Mouse (Mus musculus): ENCODE data around the gene Cd33. TPM values are rescaled to one million over a fixed set of nuclear protein-coding genes. Genes with fewer than 3 reads are reported as not detected.

Gene Cd33
- polyA plus RNA-seq, 1 experiment from 2014 or later: 0.87 TPM

GRCm38 (mm10) chr7:43490182-43490584 lies 54.0 kb downstream of the Cd33 start:
- H3K36me3 ChIP-seq (ENCODE audit: control insufficient read depth, insufficient read depth, low read length): no peaks in the 10 kb centered on the region
- ATAC-seq (ENCODE audit: low read depth): peak; percentile 89
- no peaks in the 10 kb centered on the region for H3K27me3 ChIP-seq (ENCODE audit: control insufficient read depth, insufficient read depth, low read length)
- H3K4me2 ChIP-seq (ENCODE audit: low read depth, low read length): peak overlapping the region; percentile 66
- peaks cover 6% of the 10 kb centered on the region; the same call in 1 of the 2 replicates for H3K4me1 ChIP-seq (ENCODE audit: control insufficient read depth, insufficient read depth, low read length)
- H3K4me3 ChIP-seq (ENCODE audit: low read depth, low read length): peak overlapping the region; percentile 59
- H3K27ac ChIP-seq (ENCODE audit: low read depth, low read length): peak overlapping the region; percentile 85
- H3K9ac ChIP-seq (replicated peaks; ENCODE audit: low read depth, low read length): peak overlapping the region; percentile 95
- 1% methylated on average over 9 of the region's 13 CpGs for WGBS
- H3K9me3 ChIP-seq (ENCODE audit: control insufficient read depth, low read length): no peaks in the 10 kb centered on the region

- Histone ChIP-seq H3K9me3 (ENCODE audit: control insufficient read depth, low read length) (no peaks in the 10 kb centered on the region), H3K27me3 (ENCODE audit: control insufficient read depth, insufficient read depth, low read length) (no peaks in the 10 kb centered on the region), H3K4me1 (ENCODE audit: control insufficient read depth, insufficient read depth, low read length) (peaks cover 6% of the 10 kb centered on the region; the same call in 1 of the 2 replicates), H3K36me3 (ENCODE audit: control insufficient read depth, insufficient read depth, low read length) (no peaks in the 10 kb centered on the region), H3K27ac (ENCODE audit: low read depth, low read length) (peak within 1 kb of the TSS; percentile 85), H3K4me2 (ENCODE audit: low read depth, low read length) (peak within 1 kb of the TSS; percentile 66), H3K4me3 (ENCODE audit: low read depth, low read length) (peak within 1 kb of the TSS; percentile 59), H3K9ac (replicated peaks; ENCODE audit: low read depth, low read length) (peak within 1 kb of the TSS; percentile 95)
- peak; percentile 70 for ATAC-seq (ENCODE audit: low read depth)
- WGBS: 2% methylated on average over 13 of the region's 41 CpGs
Measured at GRCm38 (mm10) chr7:43489631-43490125, 54.5 kb downstream of the Cd33 start, which contains the start of gene Iglon5. Gene Iglon5, minus strand, starts transcription at chr7:43490075.

- Histone ChIP-seq H3K4me3 (ENCODE audit: low read depth, low read length) (peak overlapping the region; percentile 59), H3K4me2 (ENCODE audit: low read depth, low read length) (peak overlapping the region; percentile 66), H3K9ac (replicated peaks; ENCODE audit: low read depth, low read length) (no peak overlapping the region; the same call in 1 of the 2 replicates), H3K27me3 (ENCODE audit: control insufficient read depth, insufficient read depth, low read length) (no peaks in the 10 kb centered on the region), H3K4me1 (ENCODE audit: control insufficient read depth, insufficient read depth, low read length) (peaks cover 6% of the 10 kb centered on the region; the same call in 1 of the 2 replicates), H3K36me3 (ENCODE audit: control insufficient read depth, insufficient read depth, low read length) (no peaks in the 10 kb centered on the region), H3K27ac (ENCODE audit: low read depth, low read length) (peak overlapping the region; percentile 45; the same call in 1 of the 2 replicates), H3K9me3 (ENCODE audit: control insufficient read depth, low read length) (no peaks in the 10 kb centered on the region)
- 48% methylated on average over 5 of the region's 5 CpGs for WGBS
- ATAC-seq (ENCODE audit: low read depth): peak; percentile 10; the same call in 1 of the 2 replicates
Measured at GRCm38 (mm10) chr7:43488646-43489045, 55.6 kb downstream of the Cd33 start.

- no peak overlapping the region for H3K27ac ChIP-seq (ENCODE audit: low read depth, low read length)
- no peaks in the 10 kb centered on the region for H3K9me3 ChIP-seq (ENCODE audit: control insufficient read depth, low read length)
- no peak for ATAC-seq (ENCODE audit: low read depth)
- H3K27me3 ChIP-seq (ENCODE audit: control insufficient read depth, insufficient read depth, low read length): peaks cover 7% of the 10 kb centered on the region; the same call in 1 of the 2 replicates
- 23% methylated on average over 10 of the region's 10 CpGs for WGBS
- no peaks in the 10 kb centered on the region for H3K36me3 ChIP-seq (ENCODE audit: control insufficient read depth, insufficient read depth, low read length)
- no peak overlapping the region for H3K9ac ChIP-seq (replicated peaks; ENCODE audit: low read depth, low read length)
- no peak overlapping the region for H3K4me3 ChIP-seq (ENCODE audit: low read depth, low read length)
- H3K4me2 ChIP-seq (ENCODE audit: low read depth, low read length): no peak overlapping the region
- H3K4me1 ChIP-seq (ENCODE audit: control insufficient read depth, insufficient read depth, low read length): peaks cover 6% of the 10 kb centered on the region; the same call in 1 of the 2 replicates
Measured at GRCm38 (mm10) chr7:43483236-43483635, 61.0 kb downstream of the Cd33 start.

GRCm38 (mm10) chr7:43482090-43482716 lies 62.0 kb downstream of the Cd33 start:
- Histone ChIP-seq H3K36me3 (ENCODE audit: control insufficient read depth, insufficient read depth, low read length) (no peaks in the 10 kb centered on the region), H3K4me2 (ENCODE audit: low read depth, low read length) (no peak overlapping the region), H3K9ac (replicated peaks; ENCODE audit: low read depth, low read length) (no peak overlapping the region), H3K4me3 (ENCODE audit: low read depth, low read length) (no peak overlapping the region), H3K27ac (ENCODE audit: low read depth, low read length) (no peak overlapping the region), H3K9me3 (ENCODE audit: control insufficient read depth, low read length) (no peaks in the 10 kb centered on the region), H3K4me1 (ENCODE audit: control insufficient read depth, insufficient read depth, low read length) (peaks cover 6% of the 10 kb centered on the region; the same call in 1 of the 2 replicates), H3K27me3 (ENCODE audit: control insufficient read depth, insufficient read depth, low read length) (peaks cover 17% of the 10 kb centered on the region)
- WGBS: 30% methylated on average over 8 of the region's 8 CpGs
- ATAC-seq (ENCODE audit: low read depth): peak; percentile 81

GRCm38 (mm10) chr7:43481191-43481590 lies 63.0 kb downstream of the Cd33 start:
- H3K27me3 ChIP-seq (ENCODE audit: control insufficient read depth, insufficient read depth, low read length): peaks cover 21% of the 10 kb centered on the region

GRCm38 (mm10) chr7:43476376-43476775 lies 67.9 kb downstream of the Cd33 start:
- WGBS: 7% methylated on average over 13 of the region's 13 CpGs
- no peaks in the 10 kb centered on the region for H3K4me1 ChIP-seq (ENCODE audit: control insufficient read depth, insufficient read depth, low read length)
- H3K36me3 ChIP-seq (ENCODE audit: control insufficient read depth, insufficient read depth, low read length): peaks cover 6% of the 10 kb centered on the region
- H3K27ac ChIP-seq (ENCODE audit: low read depth, low read length): no peak overlapping the region
- peaks cover 27% of the 10 kb centered on the region for H3K27me3 ChIP-seq (ENCODE audit: control insufficient read depth, insufficient read depth, low read length)
- H3K9me3 ChIP-seq (ENCODE audit: control insufficient read depth, low read length): no peaks in the 10 kb centered on the region
- ATAC-seq (ENCODE audit: low read depth): no peak
- no peak overlapping the region for H3K9ac ChIP-seq (replicated peaks; ENCODE audit: low read depth, low read length)
- H3K4me3 ChIP-seq (ENCODE audit: low read depth, low read length): no peak overlapping the region
- no peak overlapping the region for H3K4me2 ChIP-seq (ENCODE audit: low read depth, low read length)

More at GRCm38 (mm10) chr7:43481191-43481590, 63.0 kb downstream of the Cd33 start:
- 75% methylated on average over 3 of the region's 3 CpGs for WGBS
- Histone ChIP-seq H3K9me3 (ENCODE audit: control insufficient read depth, low read length) (no peaks in the 10 kb centered on the region), H3K4me3 (ENCODE audit: low read depth, low read length) (no peak overlapping the region), H3K4me1 (ENCODE audit: control insufficient read depth, insufficient read depth, low read length) (peaks cover 6% of the 10 kb centered on the region; the same call in 1 of the 2 replicates), H3K4me2 (ENCODE audit: low read depth, low read length) (no peak overlapping the region), H3K9ac (replicated peaks; ENCODE audit: low read depth, low read length) (no peak overlapping the region), H3K27ac (ENCODE audit: low read depth, low read length) (no peak overlapping the region), H3K36me3 (ENCODE audit: control insufficient read depth, insufficient read depth, low read length) (no peaks in the 10 kb centered on the region)
- ATAC-seq (ENCODE audit: low read depth): no peak

- H3K4me3 ChIP-seq (ENCODE audit: low read depth, low read length): no peak overlapping the region
- 10% methylated on average over 23 of the region's 23 CpGs for WGBS
- no peaks in the 10 kb centered on the region for H3K4me1 ChIP-seq (ENCODE audit: control insufficient read depth, insufficient read depth, low read length)
- H3K27me3 ChIP-seq (ENCODE audit: control insufficient read depth, insufficient read depth, low read length): peaks cover 27% of the 10 kb centered on the region
- no peak overlapping the region for H3K9ac ChIP-seq (replicated peaks; ENCODE audit: low read depth, low read length)
- no peak overlapping the region for H3K4me2 ChIP-seq (ENCODE audit: low read depth, low read length)
- H3K9me3 ChIP-seq (ENCODE audit: control insufficient read depth, low read length): no peaks in the 10 kb centered on the region
- no peak overlapping the region for H3K27ac ChIP-seq (ENCODE audit: low read depth, low read length)
- peak; percentile 6; the same call in 1 of the 2 replicates for ATAC-seq (ENCODE audit: low read depth)
- peaks cover 6% of the 10 kb centered on the region for H3K36me3 ChIP-seq (ENCODE audit: control insufficient read depth, insufficient read depth, low read length)
Measured at GRCm38 (mm10) chr7:43475706-43476105, 68.5 kb downstream of the Cd33 start.
